Mouse (Mus musculus) hindlimb bud, embryonic 11.5 days (tissue): ENCODE measurements around the gene Gpcpd1.

ENCODE experiments used
- DNase-seq: peaks from one replicate; pipeline ENCODE4 v3.0.0-alpha.2; 2012; ENCODE audit warnings: low read depth, low spot score; ENCODE audit errors: extremely low spot score

Gpcpd1 gene

DNA sequence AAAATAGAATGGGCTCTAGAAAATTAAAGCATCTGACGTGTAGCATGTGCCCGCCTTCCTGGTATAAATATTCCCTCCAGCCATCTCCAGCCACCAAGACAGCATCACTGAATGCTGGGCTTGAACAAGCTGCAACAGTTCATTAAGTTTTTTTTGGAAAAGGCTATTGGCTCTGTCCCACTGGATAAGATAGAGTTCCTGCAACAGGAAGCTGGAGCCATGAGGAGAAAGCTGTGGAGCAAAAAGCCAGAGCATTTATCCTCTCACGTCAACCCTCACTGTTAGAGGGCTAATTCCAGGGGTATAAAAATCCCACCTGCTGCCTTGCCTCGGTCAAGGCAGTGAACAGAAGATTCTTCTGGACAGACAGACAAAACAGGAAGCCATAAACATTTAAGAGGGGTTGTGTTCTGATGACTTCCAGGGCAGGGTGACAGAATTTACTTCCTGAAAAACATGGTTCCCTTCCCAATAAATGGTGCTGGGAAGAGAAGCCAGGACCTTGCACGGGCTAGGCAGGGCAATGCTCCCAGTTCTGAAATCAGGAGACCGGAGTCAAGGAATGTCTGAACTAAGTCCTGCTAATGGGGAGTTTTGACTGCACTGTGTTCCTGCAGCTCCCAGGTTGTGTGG lies 2.5 kb upstream of the Gpcpd1 start:
- no peak for DNase-seq

DNA sequence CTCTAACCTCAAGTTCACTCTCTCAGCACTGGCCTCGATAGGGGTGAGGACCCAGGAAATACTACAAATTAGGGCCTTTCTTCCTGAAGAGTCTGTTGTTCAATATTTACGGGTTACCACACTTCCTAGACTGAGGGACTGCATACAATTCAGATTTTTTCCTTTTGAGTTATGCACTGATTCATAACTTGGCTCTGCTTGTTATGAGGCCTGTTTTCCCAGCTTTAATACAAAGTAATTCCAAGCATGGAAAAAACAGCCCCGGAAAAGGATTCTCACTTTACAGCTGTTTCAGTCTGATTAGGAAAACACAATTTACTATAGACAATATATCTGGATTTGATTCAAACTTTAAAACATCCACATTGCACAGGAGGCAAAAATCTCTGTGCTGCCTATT lies 1.5 kb downstream of the Gpcpd1 start:
- DNase-seq: no peak

DNA sequence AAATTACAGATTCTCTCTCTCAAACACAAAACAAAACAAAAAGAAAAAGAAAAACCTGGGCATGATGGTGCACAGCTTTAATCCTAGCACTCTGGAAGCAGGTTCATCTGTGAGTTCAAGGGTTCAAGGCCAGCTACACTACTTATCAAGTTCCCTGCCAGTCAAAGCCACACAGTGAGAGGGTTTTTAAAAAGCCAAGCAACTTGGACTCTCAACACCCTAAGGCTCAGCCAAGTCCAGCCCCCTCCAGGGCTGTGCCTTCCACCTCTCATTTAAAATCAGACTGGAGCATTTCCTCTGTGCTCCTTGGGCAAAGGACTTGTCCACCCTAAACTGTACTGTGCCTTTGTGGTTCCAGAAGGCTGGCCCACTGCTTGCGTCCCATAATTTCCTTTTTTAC lies 3.3 kb downstream of the Gpcpd1 start:
- DNase-seq: no peak

DNA sequence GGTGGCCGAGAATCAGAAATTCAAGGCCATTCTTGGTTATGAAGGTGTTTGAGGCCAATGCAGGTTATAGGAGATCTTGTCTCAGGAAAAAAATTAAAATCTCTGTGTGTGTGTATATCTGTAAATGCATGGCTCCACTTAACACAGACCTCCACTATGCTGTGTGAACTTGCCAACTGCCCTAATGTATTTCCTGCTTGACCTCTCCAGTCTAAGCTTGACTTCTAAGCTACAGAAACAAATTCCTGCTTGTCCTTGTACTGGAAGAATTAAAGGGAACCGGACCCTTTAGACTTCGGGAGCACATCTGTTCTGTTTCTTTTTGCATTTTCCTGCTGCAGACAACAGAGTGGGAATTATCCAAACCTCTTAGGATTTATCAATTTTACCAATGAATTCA lies 4.4 kb downstream of the Gpcpd1 start:
- DNase-seq: no peak

GRCm38 (mm10) chr2:132582227-132582626 lies 5.3 kb downstream of the Gpcpd1 start:
- no peak for DNase-seq

DNA sequence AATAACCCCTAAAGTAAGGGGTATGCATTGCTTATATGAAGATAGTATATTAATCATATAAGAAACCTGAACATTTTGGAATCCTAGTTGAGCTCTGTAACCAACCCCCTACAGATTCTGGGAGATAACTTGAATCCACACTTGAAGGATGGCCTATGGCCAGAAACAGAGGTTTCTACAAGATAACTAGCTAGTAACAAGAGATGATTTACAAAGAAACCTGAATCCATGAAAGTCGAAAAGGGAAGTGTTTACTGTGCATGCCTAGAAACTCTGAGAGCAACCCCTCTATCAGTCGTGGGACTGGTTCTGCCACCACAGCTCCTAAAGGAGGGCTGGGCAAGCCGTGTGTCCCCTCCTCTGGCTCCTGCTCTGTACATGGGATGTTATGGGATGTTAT lies 7.8 kb downstream of the Gpcpd1 start:
- DNase-seq: no peak

- DNase-seq: no peak
Observed at GRCm38 (mm10) chr2:132578711-132579110, 8.8 kb downstream of the Gpcpd1 start.

DNA sequence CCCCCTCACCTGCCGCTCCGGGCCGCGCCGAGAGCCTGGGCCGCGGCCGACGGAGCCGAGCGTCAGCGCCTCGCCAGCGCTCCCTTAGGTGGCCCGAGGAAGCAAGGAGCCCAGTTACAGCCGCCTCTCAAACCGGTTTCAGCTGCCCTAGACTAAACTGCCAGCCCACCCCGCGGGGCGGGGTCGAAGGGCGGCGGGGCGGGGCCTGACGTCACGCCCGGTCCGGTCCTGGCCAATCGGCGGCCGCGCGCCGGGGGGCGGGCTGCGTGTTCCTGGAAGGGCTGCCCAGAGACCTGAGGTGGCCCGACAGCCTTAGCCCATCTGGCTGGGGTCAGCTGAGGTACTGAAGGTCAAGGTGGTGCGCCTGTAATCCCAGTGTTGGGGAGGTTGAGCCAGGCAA lies 9.5 kb downstream of the Gpcpd1 start:
- DNase-seq: peak; percentile 68

- DNase-seq: no peak
Observed at GRCm38 (mm10) chr2:132577431-132577981, 10.0 kb downstream of the Gpcpd1 start.

DNA sequence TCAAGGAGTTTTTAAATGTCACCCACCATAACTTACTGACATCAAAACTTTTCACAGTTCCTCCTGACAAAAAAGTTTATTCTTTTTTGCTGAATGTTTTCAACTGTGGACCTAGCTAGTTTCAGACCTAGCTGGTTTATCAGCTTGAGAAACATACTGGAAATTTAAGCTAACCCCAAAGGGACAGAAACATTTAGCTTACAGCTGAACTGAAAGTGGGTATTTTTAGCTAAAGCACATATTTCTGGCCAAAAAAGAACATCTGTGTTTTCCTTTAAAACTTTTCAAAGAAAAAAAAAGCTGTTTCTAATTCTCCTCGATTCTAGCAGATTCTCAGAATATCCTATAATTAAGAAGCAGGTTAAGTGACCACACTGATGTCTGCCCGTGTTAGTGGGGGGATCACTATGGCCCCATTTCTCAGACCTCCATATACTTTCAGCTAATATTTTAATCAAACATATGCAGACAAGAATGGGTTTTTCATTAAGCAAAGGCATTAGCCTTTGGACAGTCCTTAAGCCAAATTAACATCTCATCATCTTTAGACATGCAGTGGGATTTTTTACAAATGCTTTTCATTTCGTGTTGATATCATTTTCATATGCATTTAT lies 10.9 kb downstream of the Gpcpd1 start:
- no peak for DNase-seq

DNA sequence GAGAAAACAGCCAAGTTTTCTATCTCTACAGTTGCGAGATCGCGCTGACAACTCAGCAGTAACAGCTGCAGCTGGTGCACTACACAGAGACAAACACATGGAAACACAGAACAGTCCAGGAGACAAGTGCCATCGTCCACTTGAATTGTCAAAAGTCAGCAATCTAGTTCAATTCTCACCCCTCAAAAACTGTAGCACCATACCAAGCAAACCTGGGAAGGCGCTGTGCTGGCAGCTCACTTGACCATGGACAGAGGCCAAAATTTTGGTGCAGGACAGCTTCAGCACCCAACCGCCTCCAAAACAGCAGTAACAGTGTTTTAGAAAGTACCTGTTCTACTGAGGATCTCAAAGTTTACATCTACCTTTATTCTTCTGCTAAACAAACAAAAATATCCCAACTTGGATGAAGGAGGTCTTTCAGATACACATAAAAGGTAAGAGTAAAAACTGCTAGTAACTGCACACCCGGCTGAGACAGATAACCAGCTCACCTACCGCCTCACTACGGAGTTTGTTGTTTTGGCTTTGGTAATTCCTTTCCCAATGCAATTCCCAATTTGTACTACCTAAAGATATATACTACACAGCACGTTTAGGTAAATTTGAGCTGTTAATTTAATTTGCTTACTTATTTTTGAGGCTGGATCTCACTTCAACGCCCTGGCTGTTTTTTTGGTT lies 11.6 kb downstream of the Gpcpd1 start:
- DNase-seq: no peak

DNA sequence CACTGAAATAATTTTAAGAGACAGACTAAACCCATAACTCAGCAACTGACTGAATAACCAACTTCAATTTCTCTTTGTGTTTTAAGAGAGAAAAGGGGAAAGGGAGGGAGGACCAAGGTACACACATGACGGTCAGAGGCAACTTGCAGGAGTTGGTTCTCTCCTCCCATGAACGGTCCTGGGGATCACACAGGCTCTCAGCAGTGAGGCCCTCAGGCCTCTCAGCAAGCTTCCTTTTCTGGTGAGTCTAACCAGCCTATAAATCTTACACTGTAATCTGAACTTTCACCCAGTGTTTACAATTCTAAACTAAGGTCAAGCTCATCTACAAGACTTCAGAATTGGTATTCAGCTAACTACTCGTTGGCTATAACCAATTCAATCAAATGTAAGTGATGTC lies 12.3 kb downstream of the Gpcpd1 start:
- DNase-seq: no peak

GRCm38 (mm10) chr2:132573280-132573679 lies 14.2 kb downstream of the Gpcpd1 start:
- DNase-seq: no peak

DNA sequence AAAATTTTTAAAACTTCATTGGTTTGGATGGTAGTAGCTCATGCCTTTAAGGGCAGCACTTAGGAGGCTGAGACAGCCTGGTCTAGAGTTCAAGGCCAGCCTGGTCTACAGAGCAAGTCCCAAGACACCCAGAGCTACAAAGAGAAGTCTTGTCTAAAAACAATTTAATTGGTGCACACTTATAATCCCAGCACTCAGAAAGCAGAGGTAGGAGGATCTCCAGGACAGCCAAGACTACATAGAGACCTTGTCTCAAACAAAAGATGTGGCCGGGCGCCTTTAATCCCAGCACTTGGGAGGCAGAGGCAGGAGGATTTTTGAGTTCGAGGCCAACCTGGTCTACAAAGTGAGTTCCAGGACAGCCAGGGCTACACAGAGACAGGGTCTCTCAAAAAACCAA lies 14.9 kb downstream of the Gpcpd1 start:
- DNase-seq: no peak

DNA sequence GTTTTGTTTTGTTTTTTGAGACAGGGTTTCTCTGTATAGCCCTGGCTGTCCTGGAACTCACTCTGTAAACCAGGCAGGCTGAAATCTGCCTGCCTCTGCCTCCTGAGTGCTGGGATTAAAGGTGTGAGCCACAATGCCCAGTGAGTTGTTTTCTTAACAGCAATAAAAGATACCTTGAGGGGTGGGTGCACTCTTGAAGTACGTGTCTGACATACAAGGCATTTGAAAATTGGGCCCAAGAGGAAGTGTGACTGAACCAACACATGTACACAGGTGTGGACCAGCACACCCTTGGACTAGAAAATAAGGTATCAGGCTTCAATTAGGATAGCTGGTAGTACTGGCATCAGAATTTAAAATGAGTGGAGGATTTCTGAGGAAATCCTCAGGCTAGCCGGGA lies 16.2 kb downstream of the Gpcpd1 start:
- DNase-seq: no peak

DNA sequence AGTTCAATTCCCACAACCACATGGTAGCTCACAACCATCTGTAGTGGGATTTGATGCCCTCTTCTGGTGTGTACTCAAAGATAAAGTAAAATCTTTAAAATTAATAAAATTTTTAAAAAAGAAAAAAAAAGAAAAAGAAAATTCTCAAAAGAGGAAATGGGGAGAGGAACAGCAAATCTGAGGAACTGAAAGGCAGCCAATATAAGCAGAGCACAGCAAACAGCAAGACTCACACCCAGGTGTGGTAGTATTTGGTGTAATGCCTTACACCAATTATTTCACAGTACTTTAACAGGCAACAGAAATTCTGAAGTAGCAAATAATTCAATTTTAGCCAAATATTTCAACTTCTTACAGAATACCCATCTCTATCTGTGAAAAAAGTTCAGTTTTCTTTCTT lies 16.7 kb downstream of the Gpcpd1 start:
- DNase-seq: no peak

DNA sequence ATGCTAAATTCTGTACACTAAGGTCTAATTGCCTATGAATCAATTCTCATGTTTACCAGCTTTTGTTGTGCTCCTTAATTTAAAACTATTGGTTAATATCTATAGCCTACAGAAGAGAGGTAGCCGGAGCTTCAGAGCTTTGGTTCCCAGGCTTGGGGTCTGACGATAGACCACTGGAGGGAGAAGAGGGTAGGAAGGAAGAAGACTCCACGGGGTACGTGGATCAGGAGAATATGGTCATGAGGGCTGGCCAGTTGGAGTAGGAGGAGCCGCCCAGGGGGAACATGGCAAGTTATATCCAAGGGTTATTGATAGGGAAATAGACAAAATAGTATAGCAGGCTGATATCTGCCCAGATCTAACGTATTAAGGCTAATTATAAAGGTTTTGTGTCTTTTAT lies 17.8 kb downstream of the Gpcpd1 start:
- no peak for DNase-seq

GRCm38 (mm10) chr2:132567414-132567813 lies 20.1 kb downstream of the Gpcpd1 start:
- no peak for DNase-seq

DNA sequence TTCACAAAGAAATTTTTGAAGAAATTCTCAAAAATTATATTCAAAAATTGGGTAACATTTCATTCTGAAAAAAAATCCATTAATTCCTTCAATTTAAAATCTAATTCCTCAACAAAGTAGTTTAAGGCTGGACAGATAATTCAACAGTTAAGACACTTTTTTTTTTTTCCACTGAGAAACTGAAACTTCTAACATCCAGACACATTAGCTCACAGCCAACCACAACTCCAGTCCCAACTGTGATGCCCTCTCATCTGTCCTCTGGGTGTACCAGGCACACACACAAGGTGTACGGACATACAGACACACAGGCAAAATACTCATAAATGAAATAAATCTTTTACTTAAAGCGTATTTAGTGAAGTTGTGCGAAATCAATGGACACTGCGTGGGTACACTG lies 25.7 kb downstream of the Gpcpd1 start:
- no peak for DNase-seq

DNA sequence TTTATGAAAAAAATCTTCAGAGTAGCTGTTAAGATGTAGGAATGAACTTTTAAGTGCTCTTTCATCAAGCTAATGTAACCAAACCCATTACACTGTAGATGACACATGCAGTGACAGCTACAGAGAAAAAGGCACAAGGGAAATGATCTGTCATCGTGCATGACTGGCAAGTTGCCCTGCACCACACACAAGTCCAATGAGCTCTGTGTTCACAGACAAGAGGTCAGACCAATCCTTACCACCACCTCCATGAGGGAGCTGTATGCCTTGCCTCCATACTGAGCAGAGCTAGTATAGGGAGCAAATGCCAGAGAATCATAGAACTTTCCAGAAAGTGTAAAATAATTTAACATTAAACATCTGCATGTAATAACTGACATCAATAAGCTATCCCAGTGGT lies 59.7 kb downstream of the Gpcpd1 start:
- no peak for DNase-seq

DNA sequence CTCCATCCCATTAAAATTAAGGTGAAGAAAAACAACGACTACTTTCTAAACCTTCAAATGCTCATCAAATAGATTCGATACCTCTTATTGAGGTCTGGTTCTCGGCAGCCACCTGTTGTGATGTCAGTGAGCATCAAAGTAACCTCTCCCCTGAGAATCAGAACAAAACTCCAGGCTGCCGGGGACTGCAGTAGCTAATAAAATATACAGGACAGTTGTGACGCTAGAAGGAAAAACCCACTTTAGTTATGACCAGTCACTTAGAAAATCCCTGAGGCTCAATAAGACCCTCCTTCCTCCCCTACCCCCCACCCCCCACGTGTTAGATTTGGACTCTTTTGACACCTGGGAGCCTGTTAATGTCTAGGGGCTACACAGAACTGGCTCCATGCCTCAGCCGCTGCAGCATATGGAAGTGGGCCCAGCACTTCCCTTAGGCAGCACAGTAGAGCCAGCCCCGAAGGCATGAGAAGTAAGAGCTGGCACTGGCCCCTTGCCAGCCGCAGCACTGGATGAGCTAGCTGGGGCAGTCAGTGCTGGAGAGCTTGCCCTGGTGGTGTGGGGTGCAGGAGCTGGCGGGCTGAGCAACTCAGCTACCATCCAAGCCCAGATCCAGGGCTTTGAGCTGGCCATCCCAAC lies 60.5 kb downstream of the Gpcpd1 start:
- no peak for DNase-seq

GRCm38 (mm10) chr2:132526110-132526509 lies 61.4 kb downstream of the Gpcpd1 start:
- DNase-seq: no peak
